Comparison of ENCODE assay signal across 12 mouse cellular contexts in the genomic region with DNA sequence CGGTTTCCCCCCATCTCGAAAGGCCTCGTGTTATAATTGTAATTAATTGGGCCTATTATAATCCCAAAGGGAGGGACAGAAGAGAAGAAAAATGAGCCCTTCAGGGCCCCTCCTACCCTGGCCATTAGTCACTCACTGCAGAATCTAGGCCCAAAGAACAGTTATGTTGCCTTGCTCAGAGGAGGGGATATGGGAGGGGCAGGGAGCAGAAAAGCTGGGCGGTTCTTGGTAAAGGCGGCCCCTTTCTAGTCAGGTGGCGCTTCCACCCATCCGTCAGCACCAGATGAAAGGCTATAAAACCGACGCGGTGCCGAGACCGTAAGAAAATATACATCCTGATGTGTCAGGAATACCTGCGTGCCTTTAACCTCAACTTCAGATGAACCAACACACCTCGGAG.
DNase-seq lines count a peak whose midpoint lies in the region; ATAC-seq lines count a peak whose summit lies in the region.
"Had no signal": no experiment of that assay in that cellular context is flagged by ENCODE, and none has a peak within 500 bp of the region (broad histone marks: within the 10 kb centered on the region; RNA-seq: fewer than 3 reads in every experiment).

No protein-coding gene starts in this region.

- H3K9me3 ChIP-seq in midbrain, embryonic 13.5 days, result no peaks in the 10 kb centered on the region
- H3K9me3 ChIP-seq in midbrain, embryonic 11.5 days (ENCODE audit: control insufficient read depth, low read length), result no peaks in the 10 kb centered on the region
- no peaks in the 10 kb centered on the region for H3K9me3 ChIP-seq in intestine, embryonic 16.5 days (ENCODE audit: control insufficient read depth, low read length)
- no peaks in the 10 kb centered on the region for H3K9me3 ChIP-seq in neural tube, embryonic 12.5 days
- H3K9me3 ChIP-seq in heart, embryonic 11.5 days (replicated peaks; ENCODE audit: control insufficient read depth, low read length), result no peaks in the 10 kb centered on the region
- H3K9me3 ChIP-seq: forebrain, embryonic 13.5 days; lung, embryonic 15.5 days had no signal

- DNase-seq in midbrain, embryonic 11.5 days (ENCODE audit: low spot score, missing footprints), result no peak
- DNase-seq in embryo, embryonic 9.5 days (ENCODE audit: extremely low spot score), result peak; percentile 19
- no peak for DNase-seq in cerebellum, postnatal 14 days
- DNase-seq: cerebellum, postnatal 36 days; right cerebral cortex, postnatal 14 days had no signal

- H3K9ac ChIP-seq in midbrain, embryonic 13.5 days (replicated peaks), result no peak overlapping the region
- no peak overlapping the region for H3K9ac ChIP-seq in midbrain, embryonic 11.5 days (ENCODE audit: low read length)
- no peak overlapping the region for H3K9ac ChIP-seq in intestine, embryonic 16.5 days (ENCODE audit: low read depth, low read length)
- no peak overlapping the region for H3K9ac ChIP-seq in neural tube, embryonic 12.5 days
- H3K9ac ChIP-seq in heart, embryonic 11.5 days (ENCODE audit: low read depth, low read length), result no peak overlapping the region
- H3K9ac ChIP-seq: forebrain, embryonic 13.5 days; lung, embryonic 15.5 days had no signal

- H3K4me2 ChIP-seq in midbrain, embryonic 13.5 days (replicated peaks), result no peak overlapping the region
- no peak overlapping the region for H3K4me2 ChIP-seq in midbrain, embryonic 11.5 days
- no peak overlapping the region for H3K4me2 ChIP-seq in intestine, embryonic 16.5 days (ENCODE audit: low read depth, low read length)
- peak overlapping the region; percentile 44 for H3K4me2 ChIP-seq in neural tube, embryonic 12.5 days (replicated peaks)
- H3K4me2 ChIP-seq in heart, embryonic 11.5 days, result no peak overlapping the region
- H3K4me2 ChIP-seq: forebrain, embryonic 13.5 days; lung, embryonic 15.5 days had no signal

- ATAC-seq in midbrain, embryonic 13.5 days, result 0 out of 2 replicates have a peak, but pooled peaks have one; percentile 25
- ATAC-seq in midbrain, embryonic 11.5 days (ENCODE audit: low FRiP score), result no peak
- 0 out of 2 replicates have a peak, but pooled peaks have one; percentile 35 for ATAC-seq in intestine, embryonic 16.5 days
- ATAC-seq in neural tube, embryonic 12.5 days (ENCODE audit: low FRiP score, low read depth), result peak; percentile 56
- ATAC-seq in activated CD4-positive, CD25-positive, alpha-beta regulatory T cell, adult 4 months, result no peak
- no peak for ATAC-seq in heart, embryonic 11.5 days (replicated peaks; ENCODE audit: insufficient number of reproducible peaks, low FRiP score, low TSS enrichment)
- ATAC-seq: forebrain, embryonic 13.5 days had no signal

- no peak overlapping the region for H3K27ac ChIP-seq in midbrain, embryonic 13.5 days
- H3K27ac ChIP-seq in midbrain, embryonic 11.5 days (ENCODE audit: low read depth, low read length), result no peak overlapping the region
- H3K27ac ChIP-seq in intestine, embryonic 16.5 days (ENCODE audit: low read length), result no peak overlapping the region
- H3K27ac ChIP-seq in neural tube, embryonic 12.5 days, result no peak overlapping the region
- H3K27ac ChIP-seq in heart, embryonic 11.5 days (ENCODE audit: low read depth, low read length), result no peak overlapping the region
- H3K27ac ChIP-seq: forebrain, embryonic 13.5 days; lung, embryonic 15.5 days had no signal

- H3K27me3 ChIP-seq in midbrain, embryonic 13.5 days, result no peaks in the 10 kb centered on the region
- no peaks in the 10 kb centered on the region for H3K27me3 ChIP-seq in midbrain, embryonic 11.5 days (ENCODE audit: control insufficient read depth, insufficient read depth, low read length)
- no peaks in the 10 kb centered on the region for H3K27me3 ChIP-seq in intestine, embryonic 16.5 days (replicated peaks; ENCODE audit: control insufficient read depth, insufficient read depth, low read length)
- H3K27me3 ChIP-seq in neural tube, embryonic 12.5 days (replicated peaks), result 0 out of 2 replicates have a peak, but pooled peaks cover 3% of the 10 kb centered on the region
- no peaks in the 10 kb centered on the region for H3K27me3 ChIP-seq in heart, embryonic 11.5 days (ENCODE audit: control insufficient read depth, insufficient read depth, low read length)
- H3K27me3 ChIP-seq: forebrain, embryonic 13.5 days had no signal

- no peaks in the 10 kb centered on the region for H3K36me3 ChIP-seq in midbrain, embryonic 13.5 days
- no peaks in the 10 kb centered on the region for H3K36me3 ChIP-seq in midbrain, embryonic 11.5 days (ENCODE audit: control insufficient read depth, insufficient read depth, low read length)
- no peaks in the 10 kb centered on the region for H3K36me3 ChIP-seq in intestine, embryonic 16.5 days (ENCODE audit: control insufficient read depth, insufficient read depth, low read length)
- H3K36me3 ChIP-seq in neural tube, embryonic 12.5 days, result no peaks in the 10 kb centered on the region
- H3K36me3 ChIP-seq in heart, embryonic 11.5 days (ENCODE audit: control insufficient read depth, insufficient read depth, low read length), result no peaks in the 10 kb centered on the region
- H3K36me3 ChIP-seq: lung, embryonic 15.5 days had no signal

- H3K4me1 ChIP-seq in midbrain, embryonic 13.5 days (replicated peaks), result peaks cover 32% of the 10 kb centered on the region
- H3K4me1 ChIP-seq in midbrain, embryonic 11.5 days (ENCODE audit: control insufficient read depth, insufficient read depth, low read length), result peaks cover 7% of the 10 kb centered on the region
- H3K4me1 ChIP-seq in intestine, embryonic 16.5 days (ENCODE audit: control insufficient read depth, insufficient read depth, low read length), result peaks cover 15% of the 10 kb centered on the region
- peaks cover 43% of the 10 kb centered on the region for H3K4me1 ChIP-seq in neural tube, embryonic 12.5 days
- H3K4me1 ChIP-seq in heart, embryonic 11.5 days (ENCODE audit: control insufficient read depth, insufficient read depth, low read length), result 0 out of 2 replicates have a peak, but pooled peaks cover 2% of the 10 kb centered on the region

- H3K4me3 ChIP-seq in midbrain, embryonic 13.5 days (replicated peaks), result no peak overlapping the region
- H3K4me3 ChIP-seq in midbrain, embryonic 11.5 days (ENCODE audit: low read depth, low read length), result no peak overlapping the region
- no peak overlapping the region for H3K4me3 ChIP-seq in intestine, embryonic 16.5 days (ENCODE audit: low read length)
- no peak overlapping the region for H3K4me3 ChIP-seq in neural tube, embryonic 12.5 days
- no peak overlapping the region for H3K4me3 ChIP-seq in heart, embryonic 11.5 days (ENCODE audit: low read depth, low read length)
- H3K4me3 ChIP-seq: forebrain, embryonic 13.5 days; lung, embryonic 15.5 days had no signal

- 78% methylated on average over 14 of the region's 14 CpGs for WGBS in midbrain, embryonic 13.5 days
- WGBS in midbrain, embryonic 11.5 days, result 88% methylated on average over 14 of the region's 14 CpGs
- WGBS in intestine, embryonic 16.5 days, result 53% methylated on average over 14 of the region's 14 CpGs
- WGBS in neural tube, embryonic 12.5 days, result 18% methylated on average over 14 of the region's 14 CpGs
- 76% methylated on average over 14 of the region's 14 CpGs for WGBS in heart, embryonic 11.5 days (ENCODE audit: insufficient replicate concordance)

Comparison
In these comparisons a context has a peak if more than half of its experiments do, and no peak if none do; other contexts are left out.
1. ATAC-seq: peak in midbrain, embryonic 13.5 days (single experiment), intestine, embryonic 16.5 days (single experiment) and neural tube, embryonic 12.5 days (single experiment); none in midbrain, embryonic 11.5 days (single experiment), activated CD4-positive, CD25-positive, alpha-beta regulatory T cell, adult 4 months (single experiment) and heart, embryonic 11.5 days (single experiment).